Comparison of ENCODE assay signal across 10 mouse cellular contexts in genomic region chr17:86832562-86833327, GRCm38 (mm10).
DNase-seq lines count a peak whose midpoint lies in the region; ATAC-seq and TF ChIP-seq lines count a peak whose summit lies in the region.
"Had no signal": no experiment of that assay in that cellular context is flagged by ENCODE, and none has a peak within 500 bp of the region (broad histone marks: within the 10 kb centered on the region; RNA-seq: fewer than 3 reads in every experiment).

No protein-coding gene starts in this region.

- no peak overlapping the region for H3K4me3 ChIP-seq in intestine, postnatal 0 days (ENCODE audit: low read depth, low read length)
- H3K4me3 ChIP-seq in intestine, embryonic 15.5 days (replicated peaks) = no peak overlapping the region
- H3K4me3 ChIP-seq: embryonic facial prominence, embryonic 13.5 days; limb, embryonic 15.5 days had no signal

- H3K4me1 ChIP-seq in intestine, postnatal 0 days (replicated peaks; ENCODE audit: control insufficient read depth, insufficient read depth, low read length) = no peaks in the 10 kb centered on the region
- no peaks in the 10 kb centered on the region for H3K4me1 ChIP-seq in intestine, embryonic 15.5 days (replicated peaks)
- H3K4me1 ChIP-seq: embryonic facial prominence, embryonic 13.5 days; limb, embryonic 15.5 days had no signal

- no peak overlapping the region for H3K9ac ChIP-seq in intestine, postnatal 0 days (ENCODE audit: low read depth, low read length)
- H3K9ac ChIP-seq in intestine, embryonic 15.5 days = no peak overlapping the region
- H3K9ac ChIP-seq: embryonic facial prominence, embryonic 13.5 days; limb, embryonic 15.5 days had no signal

- DNase-seq in CD8-positive naive resting alpha-beta T cell, adult 2 months (ENCODE audit: low read depth in 2 of 2, low spot score in 2 of 2) = peak; percentile 8 to 33
- peak; percentile 17 for DNase-seq in T-cell, adult 2 months (ENCODE audit: low spot score)
- DNase-seq in gastrocnemius, postnatal 10 days = peak; percentile 62
- peak; percentile 53 for DNase-seq in lung, postnatal 36 days
- DNase-seq in urinary bladder, postnatal 14 days (ENCODE audit: low spot score) = no peak
- DNase-seq in urinary bladder, adult 18-20 months (ENCODE audit: low spot score in 2 of 2) = no peak

- H3K27ac ChIP-seq in intestine, postnatal 0 days (ENCODE audit: low read depth, low read length) = no peak overlapping the region
- H3K27ac ChIP-seq in intestine, embryonic 15.5 days = no peak overlapping the region
- H3K27ac ChIP-seq: embryonic facial prominence, embryonic 13.5 days; limb, embryonic 15.5 days had no signal

- H3K36me3 ChIP-seq in intestine, postnatal 0 days (ENCODE audit: control insufficient read depth, insufficient read depth) = peaks cover 11% of the 10 kb centered on the region; the same call in 1 of the 2 replicates
- H3K36me3 ChIP-seq in intestine, embryonic 15.5 days = no peaks in the 10 kb centered on the region
- H3K36me3 ChIP-seq: embryonic facial prominence, embryonic 13.5 days; limb, embryonic 15.5 days had no signal

- H3K27me3 ChIP-seq in intestine, postnatal 0 days (replicated peaks; ENCODE audit: control insufficient read depth, insufficient read depth, low read length) = no peaks in the 10 kb centered on the region
- no peaks in the 10 kb centered on the region for H3K27me3 ChIP-seq in intestine, embryonic 15.5 days (replicated peaks)
- H3K27me3 ChIP-seq: embryonic facial prominence, embryonic 13.5 days; limb, embryonic 15.5 days had no signal

- 67% methylated on average over 19 of the region's 19 CpGs for WGBS in intestine, postnatal 0 days
- 70% methylated on average over 19 of the region's 19 CpGs for WGBS in intestine, embryonic 15.5 days

- peak; percentile 79 for TF ChIP-seq CTCF in intestine, postnatal 0 days (IDR thresholded peaks at IDR 0.05; ENCODE audit: low read depth)

- no peak overlapping the region for H3K4me2 ChIP-seq in intestine, postnatal 0 days (replicated peaks; ENCODE audit: low read depth)
- no peak overlapping the region for H3K4me2 ChIP-seq in intestine, embryonic 15.5 days (replicated peaks)
- H3K4me2 ChIP-seq: embryonic facial prominence, embryonic 13.5 days; limb, embryonic 15.5 days had no signal

- no peak for ATAC-seq in intestine, postnatal 0 days
- no peak for ATAC-seq in intestine, embryonic 15.5 days

- no peaks in the 10 kb centered on the region for H3K9me3 ChIP-seq in intestine, postnatal 0 days (ENCODE audit: control insufficient read depth)
- H3K9me3 ChIP-seq in intestine, embryonic 15.5 days = no peaks in the 10 kb centered on the region
- H3K9me3 ChIP-seq: embryonic facial prominence, embryonic 13.5 days; limb, embryonic 15.5 days had no signal

Comparison
In these comparisons a context has a peak if more than half of its experiments do, and no peak if none do; other contexts are left out.
1. DNase-seq: peak in CD8-positive naive resting alpha-beta T cell, adult 2 months (2 of 2), T-cell, adult 2 months (single experiment), gastrocnemius, postnatal 10 days (single experiment) and lung, postnatal 36 days (single experiment); none in urinary bladder, postnatal 14 days (single experiment) and urinary bladder, adult 18-20 months (0 of 2).